Mouse (Mus musculus): Measurements from ENCODE around the gene Dnah14. TPM values are rescaled to one million over a fixed set of nuclear protein-coding genes. Genes with fewer than 3 reads are reported as not detected.

Dnah14 gene
- total RNA-seq, 2 experiments from 2014 or later, result 0.98 to 2.4 TPM

DNA sequence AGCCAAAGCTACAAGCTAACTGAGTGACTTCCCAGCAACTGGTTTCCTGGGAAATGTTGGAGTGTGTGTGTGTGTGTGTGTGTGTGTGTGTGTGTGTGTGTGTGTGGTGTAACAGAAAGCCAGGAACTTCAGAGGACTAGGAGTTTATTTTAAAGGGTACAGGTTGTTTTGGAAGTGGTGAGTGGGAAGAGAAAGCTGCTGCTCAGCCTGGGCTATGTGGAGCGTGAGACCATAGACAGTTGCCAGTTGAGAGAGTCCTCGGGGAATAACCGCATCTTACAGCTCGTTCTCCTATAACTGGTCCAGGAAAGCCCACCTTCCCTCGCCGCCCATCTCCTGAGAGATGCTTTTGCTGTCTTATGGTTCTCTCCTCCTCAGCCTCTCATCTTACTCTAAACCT, 12.8 kb downstream of the Dnah14 start:
- no peak for DNase-seq (ENCODE audit: low spot score in 2 of 2)

DNA sequence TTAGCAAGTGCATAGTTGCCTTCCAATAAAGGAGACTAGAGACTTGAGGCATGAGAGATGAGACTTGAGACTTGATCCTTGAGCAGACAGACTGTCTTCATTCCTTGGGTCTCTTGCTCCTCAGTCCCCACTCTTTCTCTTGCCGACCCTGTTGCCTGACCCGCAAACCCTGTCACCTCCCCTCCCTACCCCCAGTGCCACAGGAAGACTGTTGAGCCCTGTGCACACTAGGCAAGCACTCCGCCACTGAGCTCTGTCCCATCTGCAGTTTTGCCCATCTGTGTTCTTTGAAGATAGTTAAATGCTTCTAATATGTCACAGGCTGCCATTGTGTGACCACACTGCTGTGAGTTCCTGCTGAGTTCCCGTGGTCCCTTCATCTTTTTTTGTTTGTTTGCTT, 23.0 kb downstream of the Dnah14 start:
- DNase-seq (ENCODE audit: low spot score in 2 of 2), result no peak

DNA sequence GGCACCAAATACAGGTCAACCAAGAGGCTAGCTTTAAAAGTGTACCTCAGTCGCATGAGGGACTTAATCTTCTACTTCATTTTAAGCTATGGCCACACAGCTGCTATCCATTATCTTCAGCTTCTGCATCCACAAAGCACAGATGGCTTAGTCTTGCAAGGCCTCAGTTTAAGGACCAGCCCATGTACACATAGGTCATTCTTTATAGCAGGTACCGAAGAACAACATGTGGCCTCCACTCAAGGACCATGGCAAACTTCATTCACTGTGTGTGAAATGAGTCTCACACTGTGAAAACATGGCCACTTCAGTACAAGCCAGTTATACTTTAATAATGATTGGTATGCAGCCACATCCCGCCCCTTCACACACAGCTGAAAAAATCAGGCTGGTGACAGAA, 34.8 kb downstream of the Dnah14 start:
- DNase-seq (ENCODE audit: low spot score in 2 of 2), result no peak

DNA sequence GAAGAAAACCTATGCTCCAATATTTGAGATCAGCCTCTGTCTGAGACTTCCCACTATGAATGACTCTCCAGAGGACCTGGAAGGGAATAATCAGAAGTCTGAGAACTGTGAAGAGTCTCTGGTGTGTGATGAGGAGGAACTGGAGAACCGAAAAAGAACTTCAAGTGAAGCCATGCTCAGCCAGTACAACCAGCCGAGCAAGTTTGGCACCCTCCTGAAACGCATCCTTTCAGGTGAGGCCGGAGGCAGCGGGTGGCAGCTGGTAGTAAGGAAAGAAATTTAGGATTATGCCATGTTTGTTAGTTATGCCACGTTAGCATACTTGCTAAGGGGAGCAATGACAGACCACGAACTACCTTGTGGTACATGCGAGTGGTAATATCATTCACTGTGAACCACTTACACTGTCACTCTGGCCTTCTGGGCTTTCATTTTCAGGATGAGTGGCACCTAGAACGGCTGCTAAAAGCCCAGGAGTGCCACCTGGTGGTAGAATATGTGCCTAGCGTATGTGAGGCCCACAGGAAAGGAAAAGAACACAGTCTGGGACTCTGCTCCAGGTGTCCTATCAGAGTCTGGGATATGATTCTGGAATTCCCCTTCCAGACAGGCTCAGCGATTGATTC, 39.6 kb downstream of the Dnah14 start:
- DNase-seq (ENCODE audit: low spot score in 2 of 2), result peak; percentile 82 to 86

DNA sequence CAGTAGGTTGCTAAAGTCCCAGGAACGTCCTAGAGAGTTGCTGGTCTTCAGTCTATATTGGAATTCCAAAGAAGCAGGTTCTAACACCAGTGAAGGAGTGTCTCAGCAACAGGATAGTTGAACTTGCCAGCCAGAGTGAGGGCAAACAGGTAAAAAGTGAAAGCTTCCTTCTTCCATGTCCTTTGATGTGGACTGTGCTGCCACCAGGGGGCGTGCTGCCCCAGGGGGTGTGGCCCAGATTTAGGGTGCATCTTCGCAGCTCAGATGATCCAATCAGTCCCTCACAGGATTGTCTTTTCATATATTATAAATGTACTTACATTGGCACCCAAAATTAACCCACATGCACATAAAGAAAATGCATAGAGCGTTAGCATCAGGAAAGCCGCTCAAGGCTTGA, 41.0 kb downstream of the Dnah14 start:
- DNase-seq (ENCODE audit: low spot score in 2 of 2), result peak; percentile 18 to 23

DNA sequence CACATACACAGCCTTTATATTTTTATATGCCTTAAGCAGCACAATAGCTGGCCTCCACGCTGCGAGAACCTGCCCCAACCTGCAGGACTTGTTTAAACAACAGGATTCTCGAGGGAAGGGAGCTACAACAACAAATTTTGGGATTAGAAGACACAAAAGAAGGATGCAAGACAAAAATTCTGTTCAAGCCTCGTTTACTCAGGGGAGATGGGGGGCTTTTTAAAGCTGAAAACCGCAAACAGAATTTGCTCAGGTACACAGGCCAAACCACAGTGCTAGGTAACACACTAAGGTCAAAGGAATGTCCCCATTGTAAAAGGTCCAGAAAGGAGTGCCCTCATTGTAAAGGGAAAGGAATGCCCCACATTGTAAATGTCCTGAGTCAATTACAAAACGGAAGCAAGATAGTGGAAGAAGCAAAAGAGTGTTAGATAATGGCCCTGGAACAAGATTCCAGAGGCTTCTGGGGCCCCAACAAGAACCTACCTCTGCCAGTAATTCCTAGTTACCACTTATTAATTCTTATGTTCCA, 46.9 kb downstream of the Dnah14 start:
- no peak for DNase-seq (ENCODE audit: low spot score in 2 of 2)

DNA sequence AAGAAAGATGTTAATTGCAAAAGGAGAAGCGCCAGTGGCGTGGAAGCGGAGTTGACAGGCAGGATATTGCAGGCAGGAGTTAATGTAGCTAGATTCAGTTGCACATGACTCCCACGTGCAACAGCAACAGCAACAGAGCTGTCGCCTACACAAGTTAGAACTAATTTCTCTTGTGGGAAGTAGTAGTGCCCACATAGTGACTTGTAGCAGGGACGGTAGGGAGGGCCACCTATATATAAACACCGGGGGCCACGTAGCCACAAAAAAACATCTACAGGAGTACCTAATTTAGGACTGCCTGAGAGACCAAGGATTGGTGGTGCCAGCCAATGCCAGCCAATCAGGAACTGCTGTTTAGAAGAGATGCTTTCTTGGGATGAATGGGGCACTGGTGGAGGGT, 48.5 kb downstream of the Dnah14 start:
- DNase-seq (ENCODE audit: low spot score in 2 of 2), result no peak

DNA sequence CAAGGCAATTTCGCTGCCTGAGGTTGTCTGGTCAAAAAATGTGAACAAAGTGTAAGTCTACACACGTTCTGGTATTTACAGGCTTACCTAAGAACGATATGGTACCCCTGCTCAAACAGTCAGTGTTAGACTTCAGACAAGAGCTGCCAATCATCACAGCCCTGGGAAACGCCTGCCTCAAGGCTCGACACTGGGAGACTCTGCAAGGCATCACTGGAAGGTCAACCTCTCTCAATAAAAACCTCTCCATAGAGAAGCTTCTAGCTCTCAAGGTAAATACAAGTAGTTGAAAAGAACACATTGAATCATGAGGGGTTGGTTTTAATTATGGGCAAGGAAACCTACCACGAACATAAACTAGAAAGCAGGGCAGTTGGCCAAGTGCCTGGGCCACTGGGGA, 51.9 kb downstream of the Dnah14 start:
- no peak for DNase-seq (ENCODE audit: low spot score in 2 of 2)

DNA sequence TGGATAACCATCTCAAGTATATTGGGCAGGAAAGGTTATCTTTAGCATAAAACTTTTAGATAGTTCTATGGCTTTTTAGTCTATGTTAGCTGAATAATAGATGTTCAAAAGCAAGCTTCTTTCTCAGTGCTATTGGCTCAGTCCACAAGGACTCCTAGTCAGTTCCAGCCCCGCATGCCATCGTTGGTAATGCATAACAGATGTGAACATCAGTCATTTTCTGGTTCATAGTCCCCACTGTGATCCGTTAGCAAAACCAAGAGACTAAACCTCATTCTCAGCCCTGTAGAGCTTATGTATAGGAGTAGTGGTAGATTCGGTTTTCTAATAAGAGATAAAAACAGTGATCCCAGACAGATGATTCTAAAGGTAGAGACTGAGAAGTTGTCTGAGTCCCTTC, 55.0 kb downstream of the Dnah14 start:
- no peak for DNase-seq (ENCODE audit: low spot score in 2 of 2)

DNA sequence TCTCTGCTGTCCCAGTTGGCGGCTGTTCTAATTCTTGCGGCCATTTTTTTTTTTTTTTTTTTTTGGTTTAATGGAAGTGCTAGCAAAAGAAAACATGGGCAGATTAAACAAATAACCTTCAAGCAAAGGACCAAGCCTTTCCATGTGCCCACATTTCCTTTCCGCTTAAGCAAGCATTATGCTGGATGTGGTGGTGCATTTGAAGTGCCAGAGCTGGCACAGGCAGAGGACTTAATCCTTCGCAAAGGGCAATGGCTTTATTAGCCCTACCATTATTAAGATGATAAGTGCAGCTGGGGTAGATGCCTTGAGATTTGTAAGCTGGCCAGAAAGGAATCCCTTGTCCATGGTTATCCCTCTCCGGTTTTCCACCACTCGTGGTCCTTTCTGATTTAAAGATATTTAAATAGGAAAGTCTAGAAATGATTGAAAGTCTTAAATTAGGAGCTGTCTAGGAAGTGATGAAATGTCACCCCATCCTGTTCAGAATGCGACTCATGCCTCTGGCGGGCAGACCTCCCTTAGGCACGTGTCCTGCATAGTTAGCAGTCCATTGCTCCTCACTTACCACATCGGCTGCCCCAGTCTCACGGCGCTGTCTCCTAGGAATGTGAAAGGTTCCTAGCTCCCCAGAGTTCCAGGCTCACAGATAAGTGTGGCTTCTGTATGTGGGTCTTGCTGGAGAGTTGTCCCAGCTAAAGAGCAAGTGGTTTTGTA, 61.8 kb downstream of the Dnah14 start:
- peak; percentile 28 to 34 for DNase-seq (ENCODE audit: low spot score in 2 of 2)

DNA sequence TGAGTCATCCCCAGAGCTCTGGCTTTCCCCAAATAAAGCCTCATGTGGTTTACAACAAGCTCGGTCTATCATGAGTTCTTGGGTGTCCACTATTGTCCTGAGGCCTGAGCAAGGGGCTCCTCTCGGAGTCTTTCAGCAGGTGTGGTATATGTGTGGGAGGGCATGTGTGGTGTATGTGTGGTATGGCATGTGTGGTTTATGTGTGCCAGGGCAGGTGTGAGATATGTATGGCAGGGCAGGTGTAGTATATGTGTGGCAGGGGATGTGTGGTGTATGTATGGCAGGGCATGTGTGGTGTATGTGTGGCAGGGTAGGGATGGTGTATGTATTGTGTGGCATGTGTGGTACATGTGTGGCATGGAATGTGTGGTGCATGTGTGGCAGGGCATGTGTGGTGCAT, 64.0 kb downstream of the Dnah14 start:
- no peak for DNase-seq (ENCODE audit: low spot score in 2 of 2)

DNA sequence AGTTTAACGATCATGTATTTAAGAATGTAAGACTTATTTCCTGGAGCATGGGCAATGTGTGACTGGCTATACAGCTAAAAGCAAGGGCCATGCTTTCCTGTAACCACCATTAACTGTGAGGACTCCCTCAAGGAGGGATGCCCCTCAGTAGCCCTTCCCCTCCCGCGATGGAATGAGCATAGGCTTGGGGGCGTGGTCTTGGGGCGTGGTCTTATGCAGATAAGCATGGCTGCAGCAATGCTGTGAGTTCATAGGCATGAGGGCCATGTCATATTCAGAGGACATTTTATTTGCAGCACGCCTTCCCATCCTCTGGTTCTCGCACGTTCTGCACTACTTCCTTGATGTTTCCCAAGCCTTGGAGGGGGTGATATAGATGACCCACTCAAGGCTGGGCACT, 71.1 kb downstream of the Dnah14 start:
- DNase-seq (ENCODE audit: low spot score in 2 of 2), result no peak

DNA sequence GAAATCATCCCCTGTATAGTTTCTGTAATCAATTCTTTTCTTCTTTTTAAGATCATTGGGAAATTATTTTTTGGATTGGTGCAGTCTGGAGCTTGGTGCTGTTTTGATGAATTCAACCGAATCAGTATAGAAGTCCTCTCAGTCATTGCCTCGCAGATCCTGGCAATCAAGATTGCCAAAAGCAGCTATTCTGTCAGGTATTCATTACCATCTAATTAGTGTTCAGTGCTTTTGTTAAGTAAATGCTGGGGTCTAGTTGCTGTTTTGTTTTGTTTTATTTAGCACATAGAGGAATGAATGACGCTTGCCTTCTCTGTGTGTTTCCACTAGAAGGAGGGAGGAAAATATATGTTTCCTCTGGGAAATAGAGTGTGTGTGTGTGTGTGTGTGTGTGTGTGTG, 77.1 kb downstream of the Dnah14 start:
- DNase-seq (ENCODE audit: low spot score in 2 of 2), result no peak

DNA sequence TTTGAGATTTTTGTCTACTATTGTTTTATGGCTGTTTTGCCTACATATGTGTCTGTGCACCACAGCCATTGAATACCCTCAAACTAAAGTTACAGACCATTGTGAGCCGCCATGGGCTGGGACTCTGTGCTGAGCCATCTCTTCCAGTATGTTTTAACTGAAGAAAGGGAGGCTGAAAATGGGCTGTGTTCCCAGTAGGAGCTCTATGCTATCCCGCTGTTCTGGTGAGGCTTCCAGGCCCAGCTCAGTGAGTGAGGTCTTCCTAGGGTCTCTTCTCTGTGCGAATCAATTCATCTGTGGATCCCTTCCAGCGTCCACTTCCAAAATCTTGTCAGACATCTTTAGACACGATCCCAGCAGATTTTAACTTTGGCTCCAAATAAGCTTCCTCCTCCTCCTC, 80.1 kb downstream of the Dnah14 start:
- peak; percentile 18 to 31 for DNase-seq (ENCODE audit: low spot score in 2 of 2)

DNA sequence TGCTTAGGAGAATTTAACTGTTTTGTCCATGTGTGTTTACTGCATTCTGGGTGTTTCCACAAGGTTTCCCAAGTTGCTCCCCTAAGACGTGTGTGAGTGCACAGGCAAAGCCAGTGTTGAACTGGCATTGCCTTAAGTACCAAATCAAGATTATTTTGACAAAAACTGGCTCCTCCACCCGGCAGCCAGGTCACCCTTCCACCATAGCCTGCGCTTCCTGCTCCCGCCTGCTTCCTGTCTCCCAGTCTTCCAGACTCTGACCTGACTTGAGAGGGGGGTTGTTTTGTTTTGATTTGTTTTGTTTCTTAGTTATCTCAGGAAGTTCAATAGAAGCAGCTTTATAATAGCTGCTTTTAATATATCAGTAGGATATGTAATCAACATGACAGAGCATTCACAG, 90.4 kb downstream of the Dnah14 start:
- no peak for DNase-seq (ENCODE audit: low spot score in 2 of 2)

DNA sequence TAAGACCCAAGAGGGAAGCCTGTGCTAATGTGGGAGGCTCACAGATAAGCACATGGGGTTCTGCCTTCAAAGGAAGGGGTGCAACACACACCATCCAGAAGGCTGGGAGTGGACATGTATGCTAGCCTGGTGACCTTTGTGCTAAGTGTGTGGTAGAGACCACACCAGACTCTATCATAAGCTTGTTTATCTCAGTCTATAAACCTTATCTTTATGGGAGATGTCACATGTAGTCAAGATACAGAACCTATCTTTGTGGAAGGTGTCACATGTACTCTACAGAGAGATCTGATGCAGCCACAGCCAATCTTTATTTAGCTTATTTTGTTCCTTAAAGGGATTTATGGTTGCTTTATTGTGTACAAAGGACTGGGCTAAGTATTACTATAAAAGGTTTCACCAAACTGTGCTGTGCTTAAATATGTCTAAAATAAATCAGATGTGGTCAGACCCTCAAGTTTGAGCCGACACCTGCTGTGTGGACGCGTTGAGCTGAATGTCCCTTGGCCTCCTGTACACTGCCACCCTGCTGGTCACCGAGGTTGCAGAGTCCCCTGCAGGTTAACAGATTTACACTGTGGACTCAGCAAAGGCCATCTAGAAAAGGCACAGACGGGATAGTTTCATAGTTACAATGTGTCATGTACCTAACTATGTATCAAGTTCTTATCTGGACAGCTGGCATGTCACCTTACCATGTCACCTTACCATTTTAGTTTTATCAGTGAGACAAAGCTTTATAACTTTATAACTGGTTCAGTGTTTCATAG, 118.6 kb downstream of the Dnah14 start:
- DNase-seq (ENCODE audit: low spot score in 2 of 2), result no peak

DNA sequence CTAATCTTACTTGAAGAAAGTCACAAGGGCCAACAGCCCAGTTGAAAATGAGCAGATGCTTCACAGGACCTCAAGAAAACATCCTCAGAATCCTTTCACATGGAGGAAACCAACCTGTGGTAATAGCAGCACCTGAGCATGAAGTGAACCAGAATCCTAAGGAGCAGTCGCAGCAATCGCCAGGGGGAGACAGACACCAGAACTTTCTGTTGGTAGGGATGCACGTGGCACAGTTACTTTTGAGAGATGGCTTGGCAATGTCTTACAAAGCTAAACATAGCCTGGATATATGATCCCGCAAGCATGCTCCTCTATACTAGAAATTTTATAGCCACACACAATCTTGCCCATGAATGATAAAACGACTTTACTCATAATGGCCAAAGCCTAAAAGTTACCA, 152.3 kb downstream of the Dnah14 start:
- peak; percentile 14 to 32 for DNase-seq (ENCODE audit: low spot score in 2 of 2)

DNA sequence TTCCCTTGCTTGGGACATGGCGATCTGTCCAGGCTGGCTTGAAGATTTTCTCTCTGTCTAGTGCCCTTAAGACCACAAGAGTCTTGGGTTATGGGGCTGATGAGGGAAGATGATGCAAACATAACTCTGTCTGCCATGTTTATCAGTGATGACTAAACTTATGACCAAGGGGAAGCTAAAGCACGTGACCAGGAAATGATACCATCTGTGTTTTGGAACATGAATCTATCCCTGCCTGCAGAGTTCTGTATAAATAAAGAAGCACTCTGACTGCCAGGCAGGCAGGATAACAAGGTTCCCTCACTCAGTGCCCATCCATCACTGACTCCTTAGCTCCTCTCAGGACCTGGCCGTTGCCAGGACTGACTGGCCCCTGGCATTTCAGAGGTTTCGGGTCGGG, 157.2 kb downstream of the Dnah14 start:
- no peak for DNase-seq (ENCODE audit: low spot score in 2 of 2)

DNA sequence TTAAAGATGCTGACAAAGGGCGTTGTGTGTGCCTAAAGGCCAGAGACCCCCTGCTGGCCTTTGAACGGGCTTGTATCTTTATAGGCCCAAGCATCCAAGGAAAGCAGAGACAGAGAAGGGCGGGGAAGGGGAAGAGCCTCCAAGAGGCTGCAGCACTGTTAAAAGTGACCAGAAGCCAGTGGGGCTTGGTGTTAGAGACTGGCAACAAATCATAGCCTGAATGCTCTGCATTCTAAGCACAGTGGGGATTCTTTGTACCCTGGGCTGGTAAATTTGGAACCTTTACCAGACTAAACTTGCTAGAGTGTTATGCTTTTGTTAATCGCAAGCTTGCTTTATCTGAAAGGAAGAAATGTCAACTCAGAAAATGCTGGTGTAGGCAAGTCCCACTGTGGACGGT, 163.9 kb downstream of the Dnah14 start:
- DNase-seq (ENCODE audit: low spot score in 2 of 2), result no peak

DNA sequence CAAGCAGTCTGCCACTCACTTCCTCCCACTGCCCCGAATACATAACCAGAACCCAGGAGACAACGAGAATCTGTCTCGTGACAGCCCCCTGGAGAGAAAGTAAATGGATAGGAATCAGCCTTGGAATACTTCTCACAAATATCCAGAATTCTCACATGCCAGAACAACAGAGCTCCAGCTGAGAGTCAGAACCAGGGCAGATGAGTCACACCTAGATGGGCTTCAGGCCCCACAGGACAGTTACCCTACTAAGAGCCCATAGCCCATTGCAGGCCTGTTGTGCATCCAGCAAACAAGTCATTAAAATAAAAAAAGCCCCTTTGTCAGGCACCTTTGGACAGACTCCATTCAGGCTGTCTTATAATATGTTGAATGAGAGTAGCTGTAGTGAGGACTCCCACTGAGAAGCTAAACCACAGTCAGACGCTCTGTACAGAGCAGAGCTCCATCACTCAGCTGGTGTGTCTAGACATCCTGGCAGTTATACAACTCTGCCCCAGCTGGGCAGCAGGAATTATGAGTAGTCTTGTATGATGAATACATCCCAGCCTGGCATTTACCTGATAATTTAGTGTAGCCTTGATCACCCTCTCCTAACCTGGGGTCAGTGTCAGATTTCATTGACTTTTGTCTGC, 166.0 kb downstream of the Dnah14 start:
- no peak for DNase-seq (ENCODE audit: low spot score in 2 of 2)

DNA sequence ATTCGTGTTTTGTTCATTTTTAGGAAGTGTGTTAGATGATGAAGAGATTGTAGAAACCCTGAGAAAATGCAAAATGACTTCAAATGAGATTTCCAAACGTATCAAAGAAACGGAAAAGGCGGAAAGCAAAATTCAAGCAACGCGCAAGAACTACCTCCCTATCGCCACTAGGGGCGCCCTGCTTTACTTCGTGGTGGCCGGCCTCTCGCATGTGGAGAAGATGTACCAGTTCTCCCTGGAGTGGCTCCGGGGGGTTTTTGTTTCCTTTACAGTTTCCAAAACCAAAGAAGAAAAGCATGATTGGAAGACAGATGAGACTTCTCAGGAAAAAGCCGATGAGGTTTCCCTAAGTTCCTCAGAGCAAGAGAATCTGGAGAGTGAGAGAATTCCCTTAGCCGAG, 193.0 kb downstream of the Dnah14 start:
- peak in 1 of 2 experiments; percentile 17 for DNase-seq (ENCODE audit: low spot score in 2 of 2)

DNA sequence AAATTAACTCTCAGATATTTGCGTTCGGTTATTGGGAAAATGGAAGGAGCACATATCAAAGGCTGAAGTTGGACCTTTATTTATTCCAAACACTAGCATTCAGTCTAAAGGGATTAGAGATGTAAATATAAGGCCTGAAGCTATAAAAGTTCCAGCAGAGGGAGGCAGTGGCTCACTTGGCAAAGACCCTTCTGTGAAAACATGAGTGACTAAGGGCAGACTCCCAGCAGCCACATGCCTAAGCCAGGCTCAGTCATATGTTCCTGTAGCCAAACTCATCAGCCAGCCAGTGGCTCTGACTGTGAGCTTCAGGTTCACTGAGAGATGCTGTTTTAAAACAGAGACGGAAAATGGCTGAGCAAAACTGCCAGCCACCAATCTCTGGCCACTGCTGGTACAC, 195.5 kb downstream of the Dnah14 start:
- no peak for DNase-seq (ENCODE audit: low spot score in 2 of 2)

All from layer of hippocampus, postnatal 10 days (tissue).